Mouse (Mus musculus) telencephalon, adult 2 months (tissue): ENCODE results near the gene Kcnk6.
"Not testable (repeated sequence)": the region's sequence is repeated elsewhere in the genome, so short reads cannot be mapped to it uniquely, and the experiment has no call there.

Experiments used
- DNase-seq: peaks from one replicate; pipeline ENCODE4 v3.0.0-alpha.2; 2011; ENCODE audit warnings: low read depth, low spot score

Gene Kcnk6

GRCm38 (mm10) chr7:29211415-29212198 is 20.7 kb downstream of the Kcnk6 start:
- no peak for DNase-seq

GRCm38 (mm10) chr7:29211013-29211412 is 21.3 kb downstream of the Kcnk6 start:
- DNase-seq: not testable (repeated sequence)

GRCm38 (mm10) chr7:29202577-29202976 is 29.7 kb downstream of the Kcnk6 start:
- no peak for DNase-seq

- not testable (repeated sequence) for DNase-seq
Measured at GRCm38 (mm10) chr7:29194230-29194629, 38.1 kb downstream of the Kcnk6 start.

GRCm38 (mm10) chr7:29181323-29181722 is 51.0 kb downstream of the Kcnk6 start:
- not testable (repeated sequence) for DNase-seq

- no peak for DNase-seq
Measured at GRCm38 (mm10) chr7:29180854-29181236, 51.5 kb downstream of the Kcnk6 start.

- peak; percentile 97 for DNase-seq
Measured at GRCm38 (mm10) chr7:29180077-29180853, 52.0 kb downstream of the Kcnk6 start, which contains the start of gene Psmd8. TSS of gene Psmd8 (minus strand) at chr7:29180701.

GRCm38 (mm10) chr7:29179323-29179722 is 53.0 kb downstream of the Kcnk6 start:
- DNase-seq: no peak

GRCm38 (mm10) chr7:29178106-29178505 is 54.2 kb downstream of the Kcnk6 start:
- DNase-seq: no peak

- no peak for DNase-seq
Measured at GRCm38 (mm10) chr7:29172390-29173016, 59.8 kb downstream of the Kcnk6 start.
